Mouse (Mus musculus): ENCODE data around the gene Hmx1. TPM values are rescaled to one million over a fixed set of nuclear protein-coding genes. Genes with fewer than 3 reads are reported as not detected.

The Hmx1 gene
- total RNA-seq, 2 experiments from 2014 or later: not detected

- no peak for DNase-seq (ENCODE audit: extremely low spot score in 1 of 2, low spot score in 2 of 2)
- intact Hi-C loops (cut with DNase I): loop anchor here (10.0 kb wide), 1 partner anchor 1962 kb away; the partner anchor contains the start of gene Nkx1-1
Measured at GRCm38 (mm10) chr5:35396976-35397641, 8.2 kb downstream of the Hmx1 start.

- intact Hi-C loops (cut with DNase I): loop anchor here (10.0 kb wide), 1 partner anchor 1963 kb away; the partner anchor contains the start of gene Nkx1-1
- DNase-seq (ENCODE audit: extremely low spot score in 1 of 2, low spot score in 2 of 2): no peak
Measured at GRCm38 (mm10) chr5:35397642-35398309, 8.9 kb downstream of the Hmx1 start.

- intact Hi-C loops (cut with DNase I): loop anchor here (10.0 kb wide), 1 partner anchor 1964 kb away; the partner anchor contains the start of gene Nkx1-1
- no peak for DNase-seq (ENCODE audit: extremely low spot score in 1 of 2, low spot score in 2 of 2)
Measured at GRCm38 (mm10) chr5:35398310-35398910, 9.5 kb downstream of the Hmx1 start.

GRCm38 (mm10) chr5:35399061-35399460 is 10.2 kb downstream of the Hmx1 start:
- intact Hi-C loops (cut with DNase I): loop anchor here (10.0 kb wide), 1 partner anchor 1964 kb away; the partner anchor contains the start of gene Nkx1-1

GRCm38 (mm10) chr5:35399704-35400320 is 10.9 kb downstream of the Hmx1 start:
- intact Hi-C loops (cut with DNase I): loop anchor here (10.0 kb wide), 1 partner anchor 1965 kb away; the partner anchor contains the start of gene Nkx1-1
- DNase-seq (ENCODE audit: extremely low spot score in 1 of 2, low spot score in 2 of 2): no peak

More at GRCm38 (mm10) chr5:35399061-35399460, 10.2 kb downstream of the Hmx1 start:
- no peak for DNase-seq (ENCODE audit: extremely low spot score in 1 of 2, low spot score in 2 of 2)

- intact Hi-C loops (cut with DNase I): no loop called here
Measured at GRCm38 (mm10) chr5:35401240-35401639, 12.3 kb downstream of the Hmx1 start.

GRCm38 (mm10) chr5:35407411-35407930 is 18.6 kb downstream of the Hmx1 start:
- no peak for DNase-seq (ENCODE audit: extremely low spot score in 1 of 2, low spot score in 2 of 2)
- intact Hi-C loops (cut with DNase I): no loop called here

More at GRCm38 (mm10) chr5:35401240-35401639, 12.3 kb downstream of the Hmx1 start:
- no peak for DNase-seq (ENCODE audit: extremely low spot score in 1 of 2, low spot score in 2 of 2)

- DNase-seq (ENCODE audit: extremely low spot score in 1 of 2, low spot score in 2 of 2): no peak
- intact Hi-C loops (cut with DNase I): no loop called here
Measured at GRCm38 (mm10) chr5:35411028-35411427, 22.1 kb downstream of the Hmx1 start.

GRCm38 (mm10) chr5:35412833-35413232 is 23.9 kb downstream of the Hmx1 start:
- DNase-seq (ENCODE audit: extremely low spot score in 1 of 2, low spot score in 2 of 2): no peak

GRCm38 (mm10) chr5:35417707-35418106 is 28.8 kb downstream of the Hmx1 start:
- intact Hi-C loops (cut with DNase I): no loop called here
- no peak for DNase-seq (ENCODE audit: extremely low spot score in 1 of 2, low spot score in 2 of 2)

More at GRCm38 (mm10) chr5:35412833-35413232, 23.9 kb downstream of the Hmx1 start:
- intact Hi-C loops (cut with DNase I): no loop called here

- no peak for DNase-seq (ENCODE audit: extremely low spot score in 1 of 2, low spot score in 2 of 2)
- intact Hi-C loops (cut with DNase I): no loop called here
Measured at GRCm38 (mm10) chr5:35421622-35422021, 32.7 kb downstream of the Hmx1 start.

- intact Hi-C loops (cut with DNase I): no loop called here
- DNase-seq (ENCODE audit: extremely low spot score in 1 of 2, low spot score in 2 of 2): no peak
Measured at GRCm38 (mm10) chr5:35425218-35425617, 36.3 kb downstream of the Hmx1 start.

GRCm38 (mm10) chr5:35427901-35428300 is 39.0 kb downstream of the Hmx1 start:
- intact Hi-C loops (cut with DNase I): no loop called here
- DNase-seq (ENCODE audit: extremely low spot score in 1 of 2, low spot score in 2 of 2): no peak

- intact Hi-C loops (cut with DNase I): no loop called here
Measured at GRCm38 (mm10) chr5:35428421-35428820, 39.5 kb downstream of the Hmx1 start.

GRCm38 (mm10) chr5:35432098-35432497 is 43.2 kb downstream of the Hmx1 start:
- no peak for DNase-seq (ENCODE audit: extremely low spot score in 1 of 2, low spot score in 2 of 2)
- intact Hi-C loops (cut with DNase I): no loop called here

More at GRCm38 (mm10) chr5:35428421-35428820, 39.5 kb downstream of the Hmx1 start:
- no peak for DNase-seq (ENCODE audit: extremely low spot score in 1 of 2, low spot score in 2 of 2)

- intact Hi-C loops (cut with DNase I): no loop called here
- no peak for DNase-seq (ENCODE audit: extremely low spot score in 1 of 2, low spot score in 2 of 2)
Measured at GRCm38 (mm10) chr5:35434038-35434437, 45.1 kb downstream of the Hmx1 start.

- intact Hi-C loops (cut with DNase I): no loop called here
Measured at GRCm38 (mm10) chr5:35434703-35435102, 45.8 kb downstream of the Hmx1 start.

GRCm38 (mm10) chr5:35438805-35439204 is 49.9 kb downstream of the Hmx1 start:
- intact Hi-C loops (cut with DNase I): no loop called here
- DNase-seq (ENCODE audit: extremely low spot score in 1 of 2, low spot score in 2 of 2): no peak

More at GRCm38 (mm10) chr5:35434703-35435102, 45.8 kb downstream of the Hmx1 start:
- DNase-seq (ENCODE audit: extremely low spot score in 1 of 2, low spot score in 2 of 2): no peak

GRCm38 (mm10) chr5:35440459-35440858 is 51.6 kb downstream of the Hmx1 start:
- DNase-seq (ENCODE audit: extremely low spot score in 1 of 2, low spot score in 2 of 2): no peak
- intact Hi-C loops (cut with DNase I): no loop called here

Measured in left cerebral cortex, postnatal 10 days (tissue).